Mouse (Mus musculus) heart, embryonic 12.5 days (tissue): ENCODE data around the gene Tfcp2l1. TPM values are rescaled to one million over a fixed set of nuclear protein-coding genes. Genes with fewer than 3 reads are reported as not detected.
A peak's percentile ranks its signal among the peaks of the same experiment; 100 is the strongest.
"Not testable (repeated sequence)": the region's sequence is repeated elsewhere in the genome, so short reads cannot be mapped to it uniquely, and the experiment has no call there.

Experiments used
- ATAC-seq: fragments of 200-750 bp; cut with Nextera tagmentation; 2 replicates; pipeline ENCODE4 v1.8.0; 2017; ENCODE audit warnings: moderate TSS enrichment, moderate library complexity; ENCODE audit not compliant: insufficient number of reproducible peaks, low FRiP score
- H3K27ac ChIP-seq: fragments of 300-500 bp; sonication (generic); 2 replicates; pipeline ENCODE4 v1.5.1; 2016; ENCODE audit warnings: mild to moderate bottlenecking, moderate library complexity; ENCODE audit not compliant: poor library complexity, severe bottlenecking
- H3K27me3 ChIP-seq: fragments of 300-500 bp; sonication (generic); replicated peaks from 2 replicates; pipeline ENCODE4 v1.6.1; 2016; ENCODE audit warnings: mild to moderate bottlenecking, moderate library complexity
- H3K36me3 ChIP-seq: fragments of 300-500 bp; sonication (generic); 2 replicates; pipeline ENCODE4 v1.6.1; 2016; ENCODE audit warnings: mild to moderate bottlenecking, moderate library complexity
- H3K4me1 ChIP-seq: fragments of 300-500 bp; sonication (generic); replicated peaks from 2 replicates; pipeline ENCODE4 v1.6.1; 2016; ENCODE audit warnings: mild to moderate bottlenecking
- H3K4me2 ChIP-seq: fragments of 300-500 bp; sonication (generic); 2 replicates; pipeline ENCODE4 v1.6.1; 2016; ENCODE audit warnings: mild to moderate bottlenecking, moderate library complexity
- H3K4me3 ChIP-seq: fragments of 300-500 bp; sonication (generic); 2 replicates; pipeline ENCODE4 v1.5.1; 2016; ENCODE audit warnings: mild to moderate bottlenecking
- H3K9ac ChIP-seq: fragments of 300-500 bp; sonication (generic); 2 replicates; pipeline ENCODE4 v1.6.1; 2016; ENCODE audit warnings: mild to moderate bottlenecking, moderate library complexity
- H3K9me3 ChIP-seq: fragments of 300-500 bp; sonication (generic); replicated peaks from 2 replicates; pipeline ENCODE4 v1.6.1; 2016; ENCODE audit warnings: mild to moderate bottlenecking, moderate library complexity
- WGBS: fragments of 180-500 bp; shearing (Covaris S2); methylation state at CpG from one replicate; pipeline ENCODE4 v1.1.7; 2016; 5-methylcytosine and 5-hydroxymethylcytosine counted together
- polyA plus RNA-seq: library from polyadenylated mRNA; unstranded; fragments of >200 nt; fragmentation: Nextera tagmentation; extraction: Ambion mirVana; gene quantifications from 2 replicates; pipeline ENCODE4 v1.2.1, GENCODE M21; 2016

Tfcp2l1 gene
- polyA plus RNA-seq: 1.7 and 2.7 TPM in 2 replicates

GRCm38 (mm10) chr1:118627781-118628464 lies at the start of gene Tfcp2l1:
TSS of gene Tfcp2l1 (plus strand) at chr1:118627945.
- peaks cover 21% of the 10 kb centered on the region for H3K27me3 ChIP-seq
- H3K9me3 ChIP-seq: no peaks in the 10 kb centered on the region
- peak; percentile 87 for ATAC-seq
- peak within 1 kb of the TSS; percentile 99 for H3K4me2 ChIP-seq
- H3K27ac ChIP-seq: no peak within 1 kb of the TSS
- H3K9ac ChIP-seq: peak within 1 kb of the TSS; percentile 72
- no peaks in the 10 kb centered on the region for H3K36me3 ChIP-seq
- peak within 1 kb of the TSS; percentile 64 for H3K4me3 ChIP-seq
- H3K4me1 ChIP-seq: peaks cover 15% of the 10 kb centered on the region; the same call in 1 of the 2 replicates
- under 1% methylated on average over 48 of the region's 48 CpGs for WGBS

GRCm38 (mm10) chr1:118580174-118580702 lies 47.5 kb upstream of the Tfcp2l1 start:
- Histone ChIP-seq H3K4me2 (no peak overlapping the region), H3K27ac (no peak overlapping the region), H3K4me1 (no peaks in the 10 kb centered on the region), H3K36me3 (peaks cover 60% of the 10 kb centered on the region), H3K27me3 (no peaks in the 10 kb centered on the region), H3K4me3 (no peak overlapping the region), H3K9me3 (no peaks in the 10 kb centered on the region), H3K9ac (no peak overlapping the region)
- 88% methylated on average over 2 of the region's 2 CpGs for WGBS
- no peak for ATAC-seq

GRCm38 (mm10) chr1:118581179-118581578 lies 46.6 kb upstream of the Tfcp2l1 start:
- Histone ChIP-seq H3K9ac (no peak overlapping the region), H3K4me1 (no peaks in the 10 kb centered on the region), H3K4me2 (no peak overlapping the region), H3K27me3 (no peaks in the 10 kb centered on the region), H3K9me3 (no peaks in the 10 kb centered on the region), H3K4me3 (no peak overlapping the region), H3K36me3 (peaks cover 52% of the 10 kb centered on the region), H3K27ac (no peak overlapping the region)
- ATAC-seq: no peak
- WGBS: 87% methylated on average over 8 of the region's 8 CpGs

- Histone ChIP-seq H3K4me3 (no peak overlapping the region), H3K9ac (no peak overlapping the region), H3K4me1 (peaks cover 27% of the 10 kb centered on the region), H3K9me3 (no peaks in the 10 kb centered on the region), H3K4me2 (no peak overlapping the region), H3K36me3 (peaks cover 60% of the 10 kb centered on the region), H3K27me3 (no peaks in the 10 kb centered on the region), H3K27ac (no peak overlapping the region)
- ATAC-seq: 0 out of 2 replicates have a peak, but pooled peaks have one; percentile 39
- 66% methylated on average over 5 of the region's 5 CpGs for WGBS
Observed at GRCm38 (mm10) chr1:118589721-118590120, 38.0 kb upstream of the Tfcp2l1 start.

- ATAC-seq: no peak
- Histone ChIP-seq H3K4me2 (no peak overlapping the region), H3K27ac (no peak overlapping the region)
Observed at GRCm38 (mm10) chr1:118592933-118593332, 34.8 kb upstream of the Tfcp2l1 start.

GRCm38 (mm10) chr1:118595395-118595794 lies 32.4 kb upstream of the Tfcp2l1 start:
- Histone ChIP-seq H3K4me3 (no peak overlapping the region), H3K4me2 (no peak overlapping the region), H3K9me3 (no peaks in the 10 kb centered on the region), H3K4me1 (peaks cover 36% of the 10 kb centered on the region), H3K36me3 (peaks cover 95% of the 10 kb centered on the region), H3K27ac (no peak overlapping the region), H3K9ac (no peak overlapping the region), H3K27me3 (no peaks in the 10 kb centered on the region)
- no peak for ATAC-seq
- WGBS: 17% methylated on average over 2 of the region's 2 CpGs

More at GRCm38 (mm10) chr1:118592933-118593332, 34.8 kb upstream of the Tfcp2l1 start:
- no peaks in the 10 kb centered on the region for H3K9me3 ChIP-seq
- WGBS: 76% methylated on average over 4 of the region's 4 CpGs
- no peak overlapping the region for H3K9ac ChIP-seq
- peaks cover 36% of the 10 kb centered on the region for H3K4me1 ChIP-seq
- H3K4me3 ChIP-seq: no peak overlapping the region
- peaks cover 87% of the 10 kb centered on the region for H3K36me3 ChIP-seq
- H3K27me3 ChIP-seq: no peaks in the 10 kb centered on the region

GRCm38 (mm10) chr1:118597475-118598213 lies 30.1 kb upstream of the Tfcp2l1 start:
- peaks cover 23% of the 10 kb centered on the region for H3K4me1 ChIP-seq
- H3K27ac ChIP-seq: no peak overlapping the region
- no peak overlapping the region for H3K4me3 ChIP-seq
- no peak for ATAC-seq
- H3K4me2 ChIP-seq: no peak overlapping the region
- H3K9me3 ChIP-seq: no peaks in the 10 kb centered on the region
- 94% methylated on average over 2 of the region's 2 CpGs for WGBS
- peaks cover 94% of the 10 kb centered on the region for H3K36me3 ChIP-seq
- no peak overlapping the region for H3K9ac ChIP-seq
- no peaks in the 10 kb centered on the region for H3K27me3 ChIP-seq

- no peak overlapping the region for H3K27ac ChIP-seq
- no peak for ATAC-seq
- H3K4me3 ChIP-seq: no peak overlapping the region
- no peaks in the 10 kb centered on the region for H3K27me3 ChIP-seq
- H3K4me2 ChIP-seq: no peak overlapping the region
- WGBS: 85% methylated on average over 3 of the region's 3 CpGs
- peaks cover 94% of the 10 kb centered on the region for H3K36me3 ChIP-seq
- no peak overlapping the region for H3K9ac ChIP-seq
- H3K9me3 ChIP-seq: no peaks in the 10 kb centered on the region
- H3K4me1 ChIP-seq: peaks cover 20% of the 10 kb centered on the region
Observed at GRCm38 (mm10) chr1:118598339-118598738, 29.4 kb upstream of the Tfcp2l1 start.

- Histone ChIP-seq H3K4me3 (no peak overlapping the region), H3K36me3 (peaks cover 33% of the 10 kb centered on the region), H3K4me2 (no peak overlapping the region), H3K4me1 (no peaks in the 10 kb centered on the region), H3K9ac (no peak overlapping the region), H3K9me3 (no peaks in the 10 kb centered on the region), H3K27me3 (no peaks in the 10 kb centered on the region), H3K27ac (no peak overlapping the region)
- ATAC-seq: no peak
- WGBS: 88% methylated on average over 3 of the region's 3 CpGs
Observed at GRCm38 (mm10) chr1:118613631-118614183, 14.0 kb upstream of the Tfcp2l1 start.

- not testable (repeated sequence) for H3K4me1 ChIP-seq, ATAC-seq
- WGBS: 81% methylated on average over 5 of the region's 5 CpGs
Observed at GRCm38 (mm10) chr1:118621055-118621454, 6.7 kb upstream of the Tfcp2l1 start.

GRCm38 (mm10) chr1:118622857-118623256 lies 4.9 kb upstream of the Tfcp2l1 start:
- H3K36me3 ChIP-seq: no peaks in the 10 kb centered on the region
- peaks cover 11% of the 10 kb centered on the region; the same call in 1 of the 2 replicates for H3K4me1 ChIP-seq
- 49% methylated on average over 3 of the region's 3 CpGs for WGBS
- ATAC-seq: no peak
- no peak overlapping the region for H3K4me2 ChIP-seq
- peaks cover 17% of the 10 kb centered on the region; the same call in 1 of the 2 replicates for H3K27me3 ChIP-seq
- no peak overlapping the region for H3K27ac ChIP-seq
- no peak overlapping the region for H3K4me3 ChIP-seq
- no peak overlapping the region for H3K9ac ChIP-seq
- 0 out of 2 replicates have a peak, but pooled peaks cover 2% of the 10 kb centered on the region for H3K9me3 ChIP-seq

More at GRCm38 (mm10) chr1:118621055-118621454, 6.7 kb upstream of the Tfcp2l1 start:
- not testable (repeated sequence) for H3K4me3 ChIP-seq, H3K9ac ChIP-seq, H3K27ac ChIP-seq, H3K36me3 ChIP-seq, H3K9me3 ChIP-seq, H3K4me2 ChIP-seq, H3K27me3 ChIP-seq
